Comparison of ENCODE assay signal across 8 mouse cellular contexts in genomic region chr7:122158915-122159902, GRCm38 (mm10). TPM values are rescaled to one million over a fixed set of nuclear protein-coding genes. Genes with fewer than 3 reads are reported as not detected.
DNase-seq lines count a peak whose midpoint lies in the region; ATAC-seq and TF ChIP-seq lines count a peak whose summit lies in the region.

Gene Plk1, plus strand, starts transcription at chr7:122159439.

- H3K79me2 ChIP-seq in liver, adult 2 months (ENCODE audit: control insufficient read depth, insufficient read depth, low read length) = no peaks in the 10 kb centered on the region

- TF ChIP-seq CTCF in brain, embryonic 14.5 days (IDR thresholded peaks at IDR 0.05; ENCODE audit: borderline replicate concordance, extremely low read depth, insufficient read depth, insufficient read length) = no peak
- TF ChIP-seq CTCF in liver, adult 2 months (IDR thresholded peaks at IDR 0.05; ENCODE audit: low read depth, low read length) = peak; percentile 0; the same call in 1 of the 2 replicates

- no peak for TF ChIP-seq POLR2A in brain, embryonic 14.5 days (IDR thresholded peaks at IDR 0.05; ENCODE audit: borderline replicate concordance, extremely low read depth, insufficient read depth, insufficient read length, poor library complexity, severe bottlenecking)
- no peak for TF ChIP-seq POLR2A in liver, adult 2 months (IDR thresholded peaks at IDR 0.05; ENCODE audit: extremely low read depth, insufficient read depth, low read length)

- peak within 1 kb of the TSS; percentile 81 for H3K9ac ChIP-seq in heart, embryonic 11.5 days (ENCODE audit: low read depth, low read length)
- H3K9ac ChIP-seq in kidney, embryonic 16.5 days (replicated peaks; ENCODE audit: low read length) = peak within 1 kb of the TSS; percentile 84
- H3K9ac ChIP-seq in liver, adult 2 months (ENCODE audit: low read depth, low read length) = peak within 1 kb of the TSS; percentile 60
- H3K9ac ChIP-seq in stomach, embryonic 14.5 days (replicated peaks; ENCODE audit: low read depth, low read length) = peak within 1 kb of the TSS; percentile 57

- H3K4me3 ChIP-seq in erythroblast, embryonic 14.5 days (replicated peaks) = peak within 1 kb of the TSS; percentile 67
- peak within 1 kb of the TSS; percentile 68 for H3K4me3 ChIP-seq in heart, embryonic 11.5 days (ENCODE audit: low read depth, low read length)
- H3K4me3 ChIP-seq in kidney, embryonic 16.5 days (ENCODE audit: low read length) = peak within 1 kb of the TSS; percentile 91
- H3K4me3 ChIP-seq in liver, adult 2 months (ENCODE audit: insufficient read depth, low read depth, low read length) = peak within 1 kb of the TSS; percentile 64
- H3K4me3 ChIP-seq in stomach, embryonic 14.5 days (ENCODE audit: low read depth, low read length) = peak within 1 kb of the TSS; percentile 72

- peak; percentile 88 for ATAC-seq in heart, embryonic 11.5 days (replicated peaks; ENCODE audit: insufficient number of reproducible peaks, low FRiP score, low TSS enrichment)
- peak; percentile 94 for ATAC-seq in kidney, embryonic 16.5 days (ENCODE audit: low FRiP score, low TSS enrichment)
- ATAC-seq in stomach, embryonic 14.5 days (ENCODE audit: insufficient number of reproducible peaks, insufficient read depth, low FRiP score, low read depth) = peak; percentile 94

- peaks cover 68% of the 10 kb centered on the region for H3K4me1 ChIP-seq in erythroblast, embryonic 14.5 days (ENCODE audit: control insufficient read depth)
- H3K4me1 ChIP-seq in heart, embryonic 11.5 days (ENCODE audit: control insufficient read depth, insufficient read depth, low read length) = peaks cover 21% of the 10 kb centered on the region
- H3K4me1 ChIP-seq in kidney, embryonic 16.5 days (ENCODE audit: insufficient read depth, low read length) = peaks cover 31% of the 10 kb centered on the region
- H3K4me1 ChIP-seq in liver, adult 2 months (ENCODE audit: control insufficient read depth, insufficient read depth, low read length) = 0 out of 2 replicates have a peak, but pooled peaks cover 3% of the 10 kb centered on the region
- peaks cover 20% of the 10 kb centered on the region for H3K4me1 ChIP-seq in stomach, embryonic 14.5 days (ENCODE audit: control insufficient read depth, insufficient read depth, low read length)

- H3K9me3 ChIP-seq in erythroblast, embryonic 14.5 days (ENCODE audit: control insufficient read depth, low read length) = peaks cover 2% of the 10 kb centered on the region; the same call in 1 of the 2 replicates
- no peaks in the 10 kb centered on the region for H3K9me3 ChIP-seq in heart, embryonic 11.5 days (replicated peaks; ENCODE audit: control insufficient read depth, low read length)
- H3K9me3 ChIP-seq in kidney, embryonic 16.5 days (ENCODE audit: low read length) = no peaks in the 10 kb centered on the region
- no peaks in the 10 kb centered on the region for H3K9me3 ChIP-seq in stomach, embryonic 14.5 days (ENCODE audit: control insufficient read depth, low read depth, low read length)

- H3K4me2 ChIP-seq in heart, embryonic 11.5 days = peak within 1 kb of the TSS; percentile 86
- H3K4me2 ChIP-seq in kidney, embryonic 16.5 days (replicated peaks; ENCODE audit: low read depth, low read length) = peak within 1 kb of the TSS; percentile 92
- peak within 1 kb of the TSS; percentile 86 for H3K4me2 ChIP-seq in stomach, embryonic 14.5 days (replicated peaks; ENCODE audit: low read depth, low read length)

- peak within 1 kb of the TSS; percentile 81 for H3K27ac ChIP-seq in heart, embryonic 11.5 days (ENCODE audit: low read depth, low read length)
- peak within 1 kb of the TSS; percentile 95 for H3K27ac ChIP-seq in kidney, embryonic 16.5 days (ENCODE audit: low read length)
- no peak within 1 kb of the TSS for H3K27ac ChIP-seq in liver, adult 2 months (replicated peaks; ENCODE audit: insufficient read depth, low read depth, low read length)
- peak within 1 kb of the TSS; percentile 82 for H3K27ac ChIP-seq in stomach, embryonic 14.5 days (ENCODE audit: low read length)

- H3K27me3 ChIP-seq in erythroblast, embryonic 14.5 days (ENCODE audit: control insufficient read depth) = no peaks in the 10 kb centered on the region
- no peaks in the 10 kb centered on the region for H3K27me3 ChIP-seq in heart, embryonic 11.5 days (ENCODE audit: control insufficient read depth, insufficient read depth, low read length)
- H3K27me3 ChIP-seq in kidney, embryonic 16.5 days (ENCODE audit: insufficient read depth, low read length) = no peaks in the 10 kb centered on the region
- no peaks in the 10 kb centered on the region for H3K27me3 ChIP-seq in liver, adult 2 months (ENCODE audit: control insufficient read depth, insufficient read depth, low read length)
- H3K27me3 ChIP-seq in stomach, embryonic 14.5 days (ENCODE audit: control insufficient read depth, insufficient read depth, low read length) = no peaks in the 10 kb centered on the region

- H3K36me3 ChIP-seq in erythroblast, embryonic 14.5 days (ENCODE audit: control insufficient read depth) = peaks cover 77% of the 10 kb centered on the region
- peaks cover 20% of the 10 kb centered on the region for H3K36me3 ChIP-seq in heart, embryonic 11.5 days (ENCODE audit: control insufficient read depth, insufficient read depth, low read length)
- H3K36me3 ChIP-seq in kidney, embryonic 16.5 days (ENCODE audit: insufficient read depth, low read length) = peaks cover 26% of the 10 kb centered on the region
- no peaks in the 10 kb centered on the region for H3K36me3 ChIP-seq in liver, adult 2 months (ENCODE audit: control insufficient read depth, insufficient read depth, low read length)
- H3K36me3 ChIP-seq in stomach, embryonic 14.5 days (ENCODE audit: control insufficient read depth, insufficient read depth, low read length) = peaks cover 27% of the 10 kb centered on the region; the same call in 1 of the 2 replicates

- DNase-seq in CD4-positive helper T cell, adult 2 months (ENCODE audit: low read depth, low spot score) = peak; percentile 83
- peak; percentile 97 for DNase-seq in brain, embryonic 14.5 days (ENCODE audit: low read depth)
- DNase-seq in liver, adult 2 months (ENCODE audit: extremely low read depth, low read depth, low spot score) = peak; percentile 72
- peak; percentile 69 for DNase-seq in naive thymus-derived CD4-positive, alpha-beta T cell, adult 2 months (ENCODE audit: low read depth)

- whole genome bisulfite sequencing in heart, embryonic 11.5 days (ENCODE audit: insufficient replicate concordance) = under 1% methylated on average over 63 of the region's 63 CpGs
- WGBS in kidney, embryonic 16.5 days = under 1% methylated on average over 63 of the region's 63 CpGs
- under 1% methylated on average over 63 of the region's 63 CpGs for WGBS in liver, adult 2 months
- WGBS in stomach, embryonic 14.5 days = under 1% methylated on average over 63 of the region's 63 CpGs

RNA-seq across cellular contexts. Expression of gene Plk1, which starts in this region (rescaled TPM):
- polyA plus RNA-seq in brain, embryonic 14.5 days (2012; rRNA removed) = 28.6 and 40.6 TPM in 2 replicates
- 37.3 and 43.1 TPM in 2 replicates for polyA plus RNA-seq in erythroblast, embryonic 14.5 days (2012)
- 81.2 and 86.3 TPM in 2 replicates for polyA plus RNA-seq in heart, embryonic 11.5 days (2014; fragmentation: Nextera tagmentation; extraction: Ambion mirVana)
- 150 and 157 TPM in 2 replicates for polyA plus RNA-seq in kidney, embryonic 16.5 days (2015; fragmentation: Nextera tagmentation; extraction: Ambion mirVana)
- 0.40 and 0.74 TPM in 2 replicates for total RNA-seq in liver, adult 2 months (2014; rRNA removed)
- polyA plus RNA-seq in liver, adult 2 months (2012; rRNA removed) = 0.24 and 0.42 TPM in 2 replicates
- 91.2 and 92.3 TPM in 2 replicates for polyA plus RNA-seq in stomach, embryonic 14.5 days (2014; fragmentation: Nextera tagmentation; extraction: Ambion mirVana)

Comparison
In these comparisons a context has a peak if more than half of its experiments do, and no peak if none do; other contexts are left out.
1. RNA of gene Plk1 (polyA plus RNA-seq): 150 to 157 TPM in kidney, embryonic 16.5 days, 91.2 to 92.3 TPM in stomach, embryonic 14.5 days, 81.2 to 86.3 TPM in heart, embryonic 11.5 days, 37.3 to 43.1 TPM in erythroblast, embryonic 14.5 days and 28.6 to 40.6 TPM in brain, embryonic 14.5 days; 0.24 to 0.42 TPM in liver, adult 2 months; every median in the first group is over 10 times any median in the second.
2. Peak in DNase-seq, H3K4me3 ChIP-seq and H3K9ac ChIP-seq in liver, adult 2 months; RNA of the gene not detected or under 1 TPM.
3. Peak in every context shown above with its lines, with median percentiles within 50 percentile points of each other: DNase-seq, H3K4me3 ChIP-seq, ATAC-seq, H3K4me2 ChIP-seq and H3K9ac ChIP-seq.